8 mouse cellular contexts compared by ENCODE assay signal in genomic region chr14:34549004-34549671, GRCm38 (mm10). TPM values are rescaled to one million over a fixed set of nuclear protein-coding genes. Genes with fewer than 3 reads are reported as not detected.
A peak's percentile ranks its signal among the peaks of the same experiment; 100 is the strongest.
DNase-seq lines count a peak whose midpoint lies in the region; ATAC-seq lines count a peak whose summit lies in the region.

No protein-coding gene starts in this region.

- no peaks in the 10 kb centered on the region for H3K36me3 ChIP-seq in hindbrain, embryonic 10.5 days

- peak overlapping the region; percentile 93 for H3K27ac ChIP-seq in hindbrain, embryonic 10.5 days

- peak; percentile 86 for ATAC-seq in frontal cortex, adult (ENCODE audit: low TSS enrichment)

- H3K9me3 ChIP-seq in hindbrain, embryonic 10.5 days = no peaks in the 10 kb centered on the region

- H3K27me3 ChIP-seq in hindbrain, embryonic 10.5 days (ENCODE audit: insufficient read depth, poor library complexity, severe bottlenecking) = peaks cover 37% of the 10 kb centered on the region

- H3K4me1 ChIP-seq in hindbrain, embryonic 10.5 days (replicated peaks) = peaks cover 15% of the 10 kb centered on the region; the same call in 1 of the 2 replicates

- peak; percentile 92 for DNase-seq in NIH3T3 (ENCODE audit: low read depth)
- DNase-seq in cerebellum, adult 8-10 months = peak; percentile 86
- DNase-seq in hindbrain, embryonic 10.5 days (ENCODE audit: low spot score) = peak; percentile 90
- DNase-seq in layer of hippocampus, postnatal 25 days (ENCODE audit: extremely low spot score in 1 of 2, low spot score in 1 of 2) = peak; percentile 80 to 82
- DNase-seq in lung, postnatal 14 days = peak; percentile 82
- peak; percentile 71 for DNase-seq in retina, adult 2 months (ENCODE audit: low read depth, low spot score)
- peak; percentile 74 to 77 for DNase-seq in urinary bladder, adult 18-20 months (ENCODE audit: low spot score in 2 of 2)

- WGBS in hindbrain, embryonic 10.5 days = under 1% methylated on average over 55 of the region's 55 CpGs

- H3K4me3 ChIP-seq in hindbrain, embryonic 10.5 days = peak overlapping the region; percentile 77

RNA-seq across cellular contexts. Expression of gene 9230112D13Rik, which starts 26.5 kb away (rescaled TPM):
- not detected in 2 replicates for polyA plus RNA-seq in hindbrain, embryonic 10.5 days (2016; fragmentation: Nextera tagmentation; extraction: Ambion mirVana)
- total RNA-seq in layer of hippocampus, postnatal 25 days (2021) = not detected

RNA-seq across cellular contexts. Expression of gene Ldb3, which starts 39.3 kb away (rescaled TPM):
- 0.09 and 0.36 TPM in 2 replicates for polyA plus RNA-seq in hindbrain, embryonic 10.5 days (2016; fragmentation: Nextera tagmentation; extraction: Ambion mirVana)
- total RNA-seq in layer of hippocampus, postnatal 25 days (2021) = 1 to 10 TPM; 3.8 to 4.5 TPM

RNA-seq across cellular contexts. Expression of gene Bmpr1a, which starts 46.0 kb away (rescaled TPM):
- 31.6 and 42.8 TPM in 2 replicates for polyA plus RNA-seq in hindbrain, embryonic 10.5 days (2016; fragmentation: Nextera tagmentation; extraction: Ambion mirVana)
- total RNA-seq in layer of hippocampus, postnatal 25 days (2021) = 10 to 100 TPM; 38.0 to 40.9 TPM

RNA-seq across cellular contexts. Expression of gene Opn4, which starts 50.8 kb away (rescaled TPM):
- polyA plus RNA-seq in hindbrain, embryonic 10.5 days (2016; fragmentation: Nextera tagmentation; extraction: Ambion mirVana) = 0.21 TPM in 1 of 2 replicates, not detected in the other
- total RNA-seq in layer of hippocampus, postnatal 25 days (2021) = not detected

Comparison
In these comparisons a context has a peak if more than half of its experiments do, and no peak if none do; other contexts are left out.
1. Peak in every context shown above with its lines: DNase-seq, ATAC-seq, H3K4me3 ChIP-seq and H3K27ac ChIP-seq.